Mouse (Mus musculus) CH12.LX (cell line): ENCODE measurements around the gene Dtx3. TPM values are rescaled to one million over a fixed set of nuclear protein-coding genes. Genes with fewer than 3 reads are reported as not detected.
A peak's percentile ranks its signal among the peaks of the same experiment; 100 is the strongest.

ENCODE experiments used
- DNase-seq: peaks from one replicate; pipeline ENCODE4 v3.0.0-alpha.2; 2013; ENCODE audit errors: extremely low read depth
- H3K27ac ChIP-seq: 2 replicates; pipeline ENCODE4 v1.5.1; 2012; ENCODE audit warnings: low read depth, mild to moderate bottlenecking, control low read depth, moderate library complexity; ENCODE audit not compliant: insufficient read depth
- H3K27me3 ChIP-seq: replicated peaks from 2 replicates; pipeline ENCODE3; 2012; ENCODE audit warnings: inconsistent platforms
- H3K36me3 ChIP-seq, 2 experiments: replicated peaks in 1 of 2; 2 replicates each; pipeline versions ENCODE3 to v1.6.1; 2012; ENCODE audit warnings: inconsistent platforms in 1 of 2, low read length in 1 of 2, mild to moderate bottlenecking in 1 of 2, mixed read lengths in 1 of 2, moderate library complexity in 1 of 2; ENCODE audit not compliant: control insufficient read depth in 1 of 2, insufficient read depth in 1 of 2
- H3K4me1 ChIP-seq, 2 experiments: 2 replicates each; pipeline ENCODE4 v1.6.1; 2012; ENCODE audit warnings: inconsistent platforms in 1 of 2, moderate library complexity in 1 of 2; ENCODE audit not compliant: insufficient read depth in 2 of 2, control insufficient read depth in 1 of 2
- H3K4me2 ChIP-seq: 2 replicates; pipeline ENCODE4 v1.6.1; 2012; ENCODE audit warnings: low read depth, mild to moderate bottlenecking, control low read depth; ENCODE audit not compliant: poor library complexity, insufficient read depth, severe bottlenecking
- H3K4me3 ChIP-seq, 3 experiments: fragments of 150-350 bp in 1 of 3; sonication (generic) in 1 of 3; replicated peaks in 1 of 3; 2 replicates each; pipeline versions ENCODE3 to v1.5.1; 2011 to 2012; ENCODE audit warnings: low read depth in 2 of 3, low read length in 2 of 3, mild to moderate bottlenecking in 2 of 3, moderate library complexity in 2 of 3, control low read depth in 1 of 3, improper control_type of control experiment in 1 of 3, inconsistent platforms in 1 of 3, mixed read lengths in 1 of 3; ENCODE audit not compliant: poor library complexity in 1 of 3
- H3K79me2 ChIP-seq: replicated peaks from 2 replicates; pipeline ENCODE4 v1.6.1; 2012; ENCODE audit warnings: mild to moderate bottlenecking, moderate library complexity; ENCODE audit not compliant: control insufficient read depth, poor library complexity, insufficient read depth, severe bottlenecking; ENCODE audit errors: extremely low read depth
- H3K9ac ChIP-seq: 2 replicates; pipeline ENCODE4 v1.6.1; 2012; ENCODE audit warnings: low read depth, mild to moderate bottlenecking, control low read depth, moderate library complexity; ENCODE audit not compliant: insufficient read depth
- H3K9me3 ChIP-seq: replicated peaks from 2 replicates; pipeline ENCODE3; 2012; ENCODE audit warnings: low read length, inconsistent platforms, mixed read lengths
- BHLHE40 ChIP-seq: IDR thresholded peaks from 2 replicates; pipeline ENCODE4 v1.6.1; 2011; ENCODE audit warnings: mild to moderate bottlenecking, low read depth, low read length, improper control_type of control experiment
- CHD2 ChIP-seq: IDR thresholded peaks from 2 replicates; pipeline ENCODE4 v1.6.1; 2011; ENCODE audit warnings: low read length, improper control_type of control experiment
- CTCF ChIP-seq, 2 experiments: IDR thresholded peaks in 1 of 2; conservative IDR thresholded peaks in 1 of 2; 2 replicates each; pipeline ENCODE4 v1.5.1; 2011 to 2012; ENCODE audit warnings: low read depth in 2 of 2, low read length in 2 of 2, improper control_type of control experiment in 1 of 2, inconsistent platforms in 1 of 2, mild to moderate bottlenecking in 1 of 2, moderate library complexity in 1 of 2
- E2F4 ChIP-seq: IDR thresholded peaks from 2 replicates; pipeline ENCODE4 v1.6.1; 2011; ENCODE audit warnings: low read depth, low read length, improper control_type of control experiment; ENCODE audit not compliant: insufficient replicate concordance
- ELF1 ChIP-seq: IDR thresholded peaks from 2 replicates; pipeline ENCODE4 v1.6.1; 2014; ENCODE audit warnings: low read depth, mild to moderate bottlenecking, inconsistent platforms, low read length, improper control_type of control experiment
- ETS1 ChIP-seq: conservative IDR thresholded peaks from 2 replicates; pipeline ENCODE4 v1.6.1; 2012; ENCODE audit warnings: low read depth, mild to moderate bottlenecking, inconsistent platforms, low read length, improper control_type of control experiment, moderate library complexity
- GABPA ChIP-seq: IDR thresholded peaks from 2 replicates; pipeline ENCODE4 v1.6.1; 2012; ENCODE audit warnings: low read depth, low read length, improper control_type of control experiment, inconsistent platforms; ENCODE audit not compliant: insufficient replicate concordance
- HCFC1 ChIP-seq: IDR thresholded peaks from 2 replicates; pipeline ENCODE4 v1.6.1; 2012; ENCODE audit warnings: low read depth, mild to moderate bottlenecking, inconsistent platforms, low read length, improper control_type of control experiment
- IRF4 ChIP-seq: IDR thresholded peaks from 2 replicates; pipeline ENCODE4 v1.6.1; 2014; ENCODE audit warnings: low read depth, mild to moderate bottlenecking, inconsistent platforms, low read length, improper control_type of control experiment
- JUN ChIP-seq: IDR thresholded peaks from 2 replicates; pipeline ENCODE4 v1.6.1; 2011; ENCODE audit warnings: low read depth, mild to moderate bottlenecking, low read length, improper control_type of control experiment, moderate library complexity; ENCODE audit not compliant: insufficient read depth
- JUND ChIP-seq: conservative IDR thresholded peaks from 2 replicates; pipeline ENCODE4 v1.6.1; 2011; ENCODE audit warnings: low read depth, low read length, improper control_type of control experiment
- KAT2A ChIP-seq: IDR thresholded peaks from 2 replicates; pipeline ENCODE4 v1.6.1; 2012; ENCODE audit warnings: low read length, improper control_type of control experiment, inconsistent platforms; ENCODE audit not compliant: insufficient replicate concordance
- MAFK ChIP-seq: IDR thresholded peaks from 2 replicates; pipeline ENCODE4 v1.6.1; 2011; ENCODE audit warnings: low read length, improper control_type of control experiment; ENCODE audit not compliant: insufficient replicate concordance
- MAX ChIP-seq: IDR thresholded peaks from 2 replicates; pipeline ENCODE4 v1.6.1; 2011; ENCODE audit warnings: low read length, improper control_type of control experiment
- MAZ ChIP-seq: IDR thresholded peaks from 2 replicates; pipeline ENCODE4 v1.6.1; 2012; ENCODE audit warnings: low read depth, mild to moderate bottlenecking, inconsistent platforms, low read length, improper control_type of control experiment, moderate library complexity
- MEF2A ChIP-seq: IDR thresholded peaks from 2 replicates; pipeline ENCODE4 v1.6.1; 2014; ENCODE audit warnings: low read depth, mild to moderate bottlenecking, inconsistent platforms, low read length, improper control_type of control experiment, borderline replicate concordance
- MXI1 ChIP-seq: IDR thresholded peaks from 2 replicates; pipeline ENCODE4 v1.6.1; 2011; ENCODE audit warnings: mild to moderate bottlenecking, low read depth, low read length, improper control_type of control experiment
- MYC ChIP-seq: IDR thresholded peaks from 2 replicates; pipeline ENCODE4 v1.6.1; 2011; ENCODE audit warnings: low read depth, mild to moderate bottlenecking, improper control_type of control experiment, low read length
- NELFE ChIP-seq: IDR thresholded peaks from 2 replicates; pipeline ENCODE4 v1.6.1; 2011; ENCODE audit warnings: low read depth, low read length, improper control_type of control experiment
- NRF1 ChIP-seq: IDR thresholded peaks from 2 replicates; pipeline ENCODE4 v1.6.1; 2014; ENCODE audit warnings: low read depth, mild to moderate bottlenecking, inconsistent platforms, low read length, improper control_type of control experiment, moderate library complexity
- PAX5 ChIP-seq: IDR thresholded peaks from 2 replicates; pipeline ENCODE4 v1.6.1; 2012; ENCODE audit warnings: low read length, inconsistent platforms, mixed read lengths
- POLR2A ChIP-seq: IDR thresholded peaks from 2 replicates; pipeline ENCODE4 v1.6.1; 2011; ENCODE audit warnings: low read depth, mild to moderate bottlenecking, improper control_type of control experiment, low read length
- RAD21 ChIP-seq: IDR thresholded peaks from 2 replicates; pipeline ENCODE4 v1.6.1; 2011; ENCODE audit warnings: low read depth, mild to moderate bottlenecking, low read length, improper control_type of control experiment, moderate library complexity
- RCOR1 ChIP-seq: conservative IDR thresholded peaks from 2 replicates; pipeline ENCODE4 v1.6.1; 2012; ENCODE audit warnings: low read depth, mild to moderate bottlenecking, inconsistent platforms, low read length, improper control_type of control experiment
- SIN3A ChIP-seq: IDR thresholded peaks from 2 replicates; pipeline ENCODE4 v1.6.1; 2012; ENCODE audit warnings: low read length, improper control_type of control experiment, inconsistent platforms
- SMC3 ChIP-seq: IDR thresholded peaks from 2 replicates; pipeline ENCODE4 v1.6.1; 2011; ENCODE audit warnings: low read depth, low read length, improper control_type of control experiment
- TBP ChIP-seq: conservative IDR thresholded peaks from 2 replicates; pipeline ENCODE4 v1.6.1; 2011; ENCODE audit warnings: low read depth, low read length, improper control_type of control experiment
- TCF12 ChIP-seq: IDR thresholded peaks from 2 replicates; pipeline ENCODE4 v1.6.1; 2014; ENCODE audit warnings: low read depth, mild to moderate bottlenecking, inconsistent platforms, low read length, improper control_type of control experiment
- UBTF ChIP-seq: IDR thresholded peaks from 2 replicates; pipeline ENCODE4 v1.6.1; 2012; ENCODE audit warnings: low read depth, mild to moderate bottlenecking, inconsistent platforms, low read length, improper control_type of control experiment, moderate library complexity
- USF1 ChIP-seq: IDR thresholded peaks from 2 replicates; pipeline ENCODE4 v1.6.1; 2014; ENCODE audit warnings: low read depth, mild to moderate bottlenecking, inconsistent platforms, low read length, improper control_type of control experiment
- USF2 ChIP-seq: conservative IDR thresholded peaks from 2 replicates; pipeline ENCODE4 v1.6.1; 2011; ENCODE audit warnings: low read depth, low read length, improper control_type of control experiment
- ZC3H11A ChIP-seq: IDR thresholded peaks from 2 replicates; pipeline ENCODE4 v1.6.1; 2012; ENCODE audit warnings: low read depth, mild to moderate bottlenecking, inconsistent platforms, low read length, improper control_type of control experiment
- ZMIZ1 ChIP-seq: IDR thresholded peaks from 2 replicates; pipeline ENCODE4 v1.6.1; 2012; ENCODE audit warnings: low read depth, mild to moderate bottlenecking, inconsistent platforms, low read length, improper control_type of control experiment
- ZNF384 ChIP-seq: IDR thresholded peaks from 2 replicates; pipeline ENCODE4 v1.6.1; 2012; ENCODE audit warnings: low read depth, low read length, improper control_type of control experiment, inconsistent platforms
- dilution Hi-C: fragments of 300-500 bp; cut with MboI; formaldehyde crosslinking; loops from 2 replicates; pipeline ENCODE4 v1.14.3; 2020; ENCODE audit warnings: low sequenced_read_pairs; ENCODE audit not compliant: extremely low pct_unique_long_range_greater_than_20kb, extremely low pct_ligation_motif_present
- in situ Hi-C: fragments of 300-500 bp; cut with MboI; formaldehyde crosslinking; loops from 3 replicates; pipeline ENCODE4 v1.14.3; 2019; ENCODE audit warnings: low sequenced_read_pairs, low pct_ligation_motif_present, low pct_unique_long_range_greater_than_20kb, mixed read lengths
- polyA plus RNA-seq: library from polyadenylated mRNA; unstranded; fragments of >175 nt; gene quantifications from 2 replicates; pipeline ENCODE4 v1.2.1, GENCODE M21; 2012; ENCODE audit warnings: low read depth; ENCODE audit not compliant: insufficient read length
- total RNA-seq, 2 experiments: library from RNA; depleted of rRNA; stranded (reverse); fragments of 300-350 nt in 1 of 2; fragments of >200 nt in 1 of 2; gene quantifications; 2 replicates each; pipeline ENCODE4 v1.2.3; 2012 to 2014

Dtx3 gene
- total and polyA plus RNA-seq, 3 experiments: 18.9 to 51.2 (median 27.6) TPM

GRCm38 (mm10) chr10:127164631-127165353, 30.7 kb downstream of the Dtx3 start, which contains the start of gene B4galnt1:
Gene B4galnt1 (plus strand): TSS chr10:127165225.
- peak within 1 kb of the TSS; percentile 33 to 77 (median 51) for H3K4me3 ChIP-seq
- in situ Hi-C loops (loop anchor here (5.0 kb wide), 1 partner anchor 37 kb away; no protein-coding TSS in a partner anchor), dilution Hi-C loops (no loop called here)
- H3K36me3 ChIP-seq: peaks cover 0 to under 1% of the 10 kb centered on the region in 2 experiments
- peak within 1 kb of the TSS; percentile 69 for H3K9ac ChIP-seq
- H3K4me1 ChIP-seq: peaks cover 10 to 15% of the 10 kb centered on the region in 2 experiments
- H3K27ac ChIP-seq: peak within 1 kb of the TSS; percentile 27
- peak within 1 kb of the TSS; percentile 41 for H3K4me2 ChIP-seq
- H3K9me3 ChIP-seq: peaks cover 23% of the 10 kb centered on the region
- no peak for TF ChIP-seq USF2
- peak; percentile 50; the same call in 1 of the 2 replicates for TF ChIP-seq MXI1
- TF ChIP-seq JUND: no peak
- TF ChIP-seq MAX: no peak
- peak; percentile 54; the same call in 1 of the 2 replicates for TF ChIP-seq POLR2A
- TF ChIP-seq GABPA: no peak
- TF ChIP-seq SIN3A: no peak
- TF ChIP-seq MYC: no peak
- TF ChIP-seq CTCF (conservative IDR thresholded peaks at IDR 0.05 in 1 of 2, IDR thresholded peaks at IDR 0.05 in 1 of 2; ENCODE audit: low read depth in 2 of 2, low read length in 2 of 2): peak; percentile 19 to 96; a peak in 3 of 4 replicates
- 0 out of 2 replicates have a peak, but pooled peaks have one; percentile 32 for TF ChIP-seq NRF1
- no peak for TF ChIP-seq JUN
- no peak for TF ChIP-seq PAX5
- peak; percentile 75 for TF ChIP-seq SMC3
- TF ChIP-seq E2F4: no peak
- peak; percentile 12; the same call in 1 of the 2 replicates for TF ChIP-seq MEF2A
- TF ChIP-seq ZMIZ1: peak; percentile 51; the same call in 1 of the 2 replicates
- 0 out of 2 replicates have a peak, but pooled peaks have one; percentile 12 for TF ChIP-seq BHLHE40
- TF ChIP-seq ZC3H11A: no peak
- TF ChIP-seq USF1: no peak
- TF ChIP-seq TCF12: peak; percentile 60; the same call in 1 of the 2 replicates
- no peak for TF ChIP-seq KAT2A
- peak; percentile 94 for TF ChIP-seq UBTF
- TF ChIP-seq ETS1: no peak
- TF ChIP-seq ELF1: peak; percentile 20; the same call in 1 of the 2 replicates
- no peak for TF ChIP-seq RCOR1
- TF ChIP-seq ZNF384: no peak
- TF ChIP-seq MAFK: no peak
- peak; percentile 76; the same call in 1 of the 2 replicates for TF ChIP-seq IRF4
- TF ChIP-seq HCFC1: peak; percentile 19
- peak; percentile 59; the same call in 1 of the 2 replicates for TF ChIP-seq NELFE
- TF ChIP-seq CHD2: no peak
- TF ChIP-seq RAD21: peak; percentile 19
- peak; percentile 56; the same call in 1 of the 2 replicates for TF ChIP-seq MAZ
- TF ChIP-seq TBP: no peak
- no peak for DNase-seq
- H3K79me2 ChIP-seq: no peaks in the 10 kb centered on the region; the same call in 1 of the 2 replicates
- H3K27me3 ChIP-seq: peaks cover 3% of the 10 kb centered on the region
